Mouse (Mus musculus): ENCODE measurements around the gene Thra.

- TF ChIP-seq POLR2A (IDR thresholded peaks at IDR 0.05; ENCODE audit: borderline replicate concordance, low read depth, low read length): no peak
- TF ChIP-seq CTCF (IDR thresholded peaks at IDR 0.05; ENCODE audit: low read depth, low read length): no peak
Measured at GRCm38 (mm10) chr11:98696454-98697216, 43.8 kb upstream of the Thra start.
